Mouse (Mus musculus) urinary bladder, postnatal 14 days (tissue): ENCODE data around the gene Cep104.
A peak's percentile ranks its signal among the peaks of the same experiment; 100 is the strongest.

ENCODE experiments used
- DNase-seq: peaks from one replicate; pipeline ENCODE4 v3.0.0; 2021; ENCODE audit warnings: low spot score

Gene Cep104

DNA sequence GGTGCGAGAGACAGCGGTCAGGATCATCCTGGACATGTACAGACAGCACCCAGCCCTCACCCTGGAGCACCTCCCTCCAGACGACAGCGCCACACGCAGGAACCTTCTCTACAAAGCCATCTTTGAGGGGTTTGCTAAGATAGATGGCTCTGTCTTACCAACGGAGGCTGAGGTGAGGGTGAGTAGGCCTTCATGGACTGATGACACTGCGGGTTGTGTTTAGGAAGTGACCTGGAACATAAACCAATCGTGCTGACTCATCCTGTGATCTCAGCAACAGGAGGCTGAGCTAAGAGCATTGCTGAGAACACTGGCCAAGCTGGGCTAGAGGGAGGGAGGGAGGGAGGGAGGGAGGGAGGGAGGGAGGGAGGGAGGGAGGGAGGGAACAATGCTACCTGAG lies 18.5 kb downstream of the Cep104 start:
- no peak for DNase-seq

DNA sequence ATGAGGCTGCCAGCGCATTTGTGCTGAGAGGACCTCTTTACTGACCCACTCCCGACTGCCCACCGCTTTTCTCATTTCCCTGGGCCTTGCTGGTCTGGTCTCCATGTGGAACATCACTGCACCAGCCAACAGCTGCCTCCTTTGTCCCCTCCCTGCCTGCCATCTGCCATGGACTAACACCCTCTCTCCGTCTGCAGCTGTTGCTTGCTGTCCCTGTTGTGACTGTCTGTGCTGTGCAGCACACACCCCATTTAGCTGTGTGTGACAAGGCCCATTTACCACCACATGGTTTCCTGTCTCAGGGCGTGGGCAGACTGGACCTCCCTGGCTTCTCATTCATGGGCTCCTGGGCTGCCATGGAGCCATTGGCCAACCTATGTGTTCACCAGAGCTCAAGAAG lies 30.5 kb downstream of the Cep104 start:
- DNase-seq, result no peak

DNA sequence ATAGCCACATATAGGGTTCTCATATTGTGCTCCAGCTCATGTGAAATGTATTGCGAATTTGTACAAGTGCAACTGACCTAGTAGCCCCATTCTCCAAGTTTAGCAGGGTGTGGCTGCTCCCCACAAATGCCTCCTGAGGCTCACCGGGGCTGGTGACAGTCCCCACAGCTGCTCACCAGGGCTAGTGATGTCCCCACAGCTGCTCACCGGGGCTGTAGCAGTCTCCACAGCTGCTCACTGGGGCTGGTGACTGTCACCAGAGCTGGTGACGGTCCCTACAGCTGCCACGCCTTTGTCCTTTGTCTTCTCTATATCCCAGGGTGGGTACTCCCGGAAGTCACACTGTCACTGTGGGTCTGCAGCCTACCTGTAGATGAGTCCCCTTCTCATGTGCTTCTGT lies 31.3 kb downstream of the Cep104 start:
- no peak for DNase-seq

GRCm38 (mm10) chr4:154007759-154008158 lies 32.8 kb downstream of the Cep104 start:
- DNase-seq, result peak; percentile 39

GRCm38 (mm10) chr4:154010907-154011645 lies 36.1 kb downstream of the Cep104 start:
- no peak for DNase-seq

DNA sequence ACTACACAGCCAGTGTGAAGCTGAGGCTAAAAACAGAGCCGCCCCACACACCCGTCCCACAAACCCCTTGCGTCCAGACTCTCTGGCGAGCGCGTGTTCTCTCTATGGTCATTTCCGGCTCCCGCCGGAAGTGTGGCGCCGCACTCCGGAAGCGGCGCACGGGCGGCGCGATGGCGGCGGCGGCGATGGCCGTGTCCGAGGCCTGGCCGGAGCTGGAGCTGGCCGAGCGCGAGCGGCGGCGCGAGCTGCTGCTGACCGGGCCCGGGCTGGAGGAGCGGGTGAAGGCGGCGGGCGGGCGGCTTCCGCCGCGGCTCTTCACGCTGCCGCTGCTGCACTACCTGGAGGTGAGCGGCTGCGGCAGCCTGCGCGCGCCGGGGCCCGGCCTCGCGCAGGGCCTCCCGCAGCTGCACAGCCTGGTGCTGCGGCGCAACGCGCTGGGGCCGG lies 36.7 kb downstream of the Cep104 start, which contains the start of gene Lrrc47:
TSS of gene Lrrc47 (plus strand) at position 86 of the 444 bp plus-strand sequence.
- peak; percentile 83 for DNase-seq

DNA sequence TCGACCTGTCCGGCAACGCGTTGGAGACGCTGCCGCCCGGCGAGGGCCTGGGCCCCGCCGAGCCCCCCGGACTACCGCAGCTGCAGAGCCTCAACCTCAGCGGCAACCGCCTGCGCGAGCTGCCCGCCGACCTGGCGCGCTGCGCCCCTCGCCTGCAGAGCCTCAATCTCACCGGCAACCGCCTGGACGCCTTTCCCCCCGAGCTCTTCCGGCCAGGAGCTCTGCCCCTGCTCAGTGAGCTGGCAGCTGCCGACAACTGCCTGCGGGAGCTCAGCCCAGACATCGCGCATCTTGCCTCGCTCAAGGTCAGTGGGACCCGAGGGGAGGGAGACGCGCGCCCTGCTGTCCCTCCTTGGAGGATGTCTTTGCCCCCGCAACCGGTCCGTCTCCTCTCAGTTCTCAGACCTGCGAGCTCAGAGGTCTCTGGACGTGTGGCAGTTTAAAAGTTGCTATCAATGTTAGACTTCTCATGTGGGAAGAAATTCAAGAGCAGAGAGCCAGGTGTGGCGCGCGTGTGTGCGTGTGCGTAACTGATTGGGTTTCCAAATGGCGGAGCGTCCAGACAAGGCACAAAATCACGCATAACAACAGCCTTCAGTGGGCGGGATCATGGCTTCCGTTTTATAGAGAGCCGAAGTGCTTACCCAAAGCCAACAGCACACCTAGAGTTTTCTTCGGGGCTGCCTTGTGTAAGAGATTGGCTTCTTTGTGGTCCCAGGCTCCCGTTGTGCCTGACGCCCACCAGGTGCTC lies 37.3 kb downstream of the Cep104 start:
- no peak for DNase-seq

GRCm38 (mm10) chr4:154015476-154015875 lies 40.5 kb downstream of the Cep104 start:
- DNase-seq, result no peak

GRCm38 (mm10) chr4:154019571-154019970 lies 44.6 kb downstream of the Cep104 start:
- DNase-seq, result peak; percentile 53

- DNase-seq, result no peak
Observed at GRCm38 (mm10) chr4:154021432-154021831, 46.4 kb downstream of the Cep104 start.

DNA sequence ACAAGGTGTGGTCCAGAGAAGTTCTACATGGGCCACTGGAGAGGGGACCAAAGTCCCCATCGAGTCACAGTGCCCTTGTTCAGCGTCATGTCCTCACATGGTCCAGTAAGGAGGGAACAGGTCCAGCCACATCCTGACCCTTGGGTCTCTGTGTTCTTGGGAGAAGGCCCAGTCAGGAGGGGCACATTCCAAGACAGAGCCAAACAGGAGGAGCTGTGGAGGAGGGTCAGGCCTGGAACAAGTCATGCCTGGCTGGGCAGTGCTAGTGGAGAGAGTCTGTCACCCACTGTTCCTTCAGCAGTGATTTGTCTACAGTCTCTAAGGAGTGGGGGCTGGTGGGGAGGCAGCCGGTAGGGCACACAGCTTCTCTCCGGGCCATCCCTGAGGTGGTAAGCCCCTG lies 47.4 kb downstream of the Cep104 start:
- DNase-seq, result peak; percentile 61

- no peak for DNase-seq
Observed at GRCm38 (mm10) chr4:154022844-154023243, 47.9 kb downstream of the Cep104 start.

GRCm38 (mm10) chr4:154023754-154024601 lies 49.0 kb downstream of the Cep104 start:
- peak; percentile 37 for DNase-seq

GRCm38 (mm10) chr4:154024729-154025521 lies 49.9 kb downstream of the Cep104 start:
- peak; percentile 27 for DNase-seq

DNA sequence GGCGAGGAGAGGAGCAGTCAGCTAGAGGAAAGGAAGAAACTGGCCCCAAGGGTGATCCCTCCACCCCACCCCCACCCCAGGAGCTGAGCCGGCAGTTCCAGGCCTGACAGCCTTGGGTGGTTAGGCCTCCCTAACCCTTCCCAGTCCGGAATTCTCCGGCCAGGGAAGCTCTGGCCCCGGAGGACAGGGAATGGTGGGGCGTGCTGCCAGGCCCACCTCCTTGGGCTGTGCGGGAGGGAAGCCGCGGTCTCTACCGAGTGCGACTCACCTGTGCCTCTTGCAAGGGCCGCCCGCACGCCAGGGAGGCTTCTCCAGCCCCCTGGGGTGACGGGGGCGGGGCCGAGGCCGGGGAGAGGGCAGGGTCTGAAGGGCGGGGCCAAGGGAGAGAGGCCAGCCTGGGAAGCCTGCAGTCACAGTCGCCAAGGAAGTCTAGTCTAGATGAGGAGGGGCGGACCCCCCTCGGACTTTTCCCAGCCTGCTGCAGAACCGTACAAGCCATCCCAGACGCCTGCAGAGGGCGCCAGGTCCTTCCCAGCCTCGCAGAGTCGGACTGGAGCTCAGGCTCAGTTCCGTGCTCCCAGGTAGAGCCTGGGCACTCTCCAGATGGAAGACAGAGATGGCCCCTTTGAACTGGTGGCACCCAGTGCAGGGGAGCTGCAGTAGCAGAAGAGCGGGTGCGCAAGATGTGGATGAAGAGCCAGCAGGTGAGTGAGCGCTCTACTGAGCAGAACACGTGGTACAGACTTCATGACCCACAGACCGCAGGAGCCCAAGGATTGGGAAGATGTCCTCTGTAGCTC lies 50.8 kb downstream of the Cep104 start, which contains the start of gene Smim1:
TSS of gene Smim1 (minus strand) at position 590 of the 800 bp plus-strand sequence.
- peak; percentile 83 for DNase-seq

DNA sequence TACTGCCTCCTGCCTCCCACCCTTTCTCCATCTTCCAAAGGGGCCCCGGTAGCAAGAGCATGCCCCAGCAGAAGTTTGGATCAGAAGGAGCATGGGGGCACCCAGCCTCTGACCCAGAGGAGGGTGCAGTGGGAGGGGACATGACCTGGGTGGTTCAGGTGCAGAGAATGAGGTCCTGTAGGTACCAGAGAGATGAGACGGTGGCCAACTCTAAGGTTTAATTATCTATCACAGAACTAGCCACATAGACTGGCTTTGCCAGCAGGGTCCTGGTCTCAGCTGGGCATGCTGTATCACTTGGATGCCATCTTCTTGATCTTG lies 51.4 kb downstream of the Cep104 start:
- DNase-seq, result no peak

DNA sequence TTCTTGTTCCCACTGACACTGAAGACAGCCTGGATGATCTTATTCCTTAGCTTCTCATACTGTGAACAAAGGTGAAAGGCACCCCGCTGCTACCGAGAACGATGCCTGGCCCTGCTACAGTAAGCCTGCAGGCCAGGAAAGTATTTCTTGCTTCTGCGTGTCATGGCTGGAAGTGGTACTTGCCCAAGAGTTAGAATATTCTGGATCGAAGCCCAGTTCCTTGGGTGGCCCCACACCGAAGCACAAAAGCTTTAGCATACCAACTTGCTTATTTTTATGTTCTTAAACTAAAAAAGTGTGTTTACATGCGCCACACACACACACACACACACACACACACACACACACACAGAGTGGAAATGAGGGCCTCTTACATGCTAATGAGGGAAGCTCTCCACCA lies 53.1 kb downstream of the Cep104 start:
- DNase-seq, result no peak

DNA sequence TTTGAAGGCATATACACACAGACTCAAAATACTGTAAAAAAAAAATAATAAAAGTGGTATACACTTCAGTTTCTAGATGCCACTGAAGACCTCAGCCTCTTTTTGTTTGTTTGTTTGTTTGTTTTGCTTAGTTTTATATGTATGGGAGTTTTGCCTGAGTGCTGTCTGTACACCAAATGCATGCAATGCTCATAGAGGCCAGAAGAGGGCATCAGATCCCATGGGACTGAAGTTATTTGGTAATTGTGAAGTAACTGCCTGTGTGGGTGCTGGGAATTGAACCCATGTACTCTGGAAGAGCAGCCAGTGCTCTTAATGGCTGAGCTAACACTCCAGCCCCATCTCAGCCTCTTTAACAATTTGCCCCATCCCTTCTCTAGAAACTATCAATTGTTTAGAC lies 53.7 kb downstream of the Cep104 start:
- DNase-seq, result no peak

- DNase-seq, result no peak
Observed at GRCm38 (mm10) chr4:154037123-154037522, 62.1 kb downstream of the Cep104 start.

GRCm38 (mm10) chr4:154042577-154042976 lies 67.6 kb downstream of the Cep104 start, which contains the start of gene Ccdc27:
Gene Ccdc27 (minus strand): TSS chr4:154042677.
- no peak for DNase-seq

- DNase-seq, result no peak
Observed at GRCm38 (mm10) chr4:154045837-154046236, 70.8 kb downstream of the Cep104 start.
